Mouse (Mus musculus): ENCODE data around the gene Cdk17. TPM values are rescaled to one million over a fixed set of nuclear protein-coding genes. Genes with fewer than 3 reads are reported as not detected.
"Not testable (repeated sequence)": the region's sequence is repeated elsewhere in the genome, so short reads cannot be mapped to it uniquely, and the experiment has no call there.

Cdk17 gene
- total RNA-seq, 2 experiments from 2014 or later, result 4.0 to 8.0 TPM

DNA sequence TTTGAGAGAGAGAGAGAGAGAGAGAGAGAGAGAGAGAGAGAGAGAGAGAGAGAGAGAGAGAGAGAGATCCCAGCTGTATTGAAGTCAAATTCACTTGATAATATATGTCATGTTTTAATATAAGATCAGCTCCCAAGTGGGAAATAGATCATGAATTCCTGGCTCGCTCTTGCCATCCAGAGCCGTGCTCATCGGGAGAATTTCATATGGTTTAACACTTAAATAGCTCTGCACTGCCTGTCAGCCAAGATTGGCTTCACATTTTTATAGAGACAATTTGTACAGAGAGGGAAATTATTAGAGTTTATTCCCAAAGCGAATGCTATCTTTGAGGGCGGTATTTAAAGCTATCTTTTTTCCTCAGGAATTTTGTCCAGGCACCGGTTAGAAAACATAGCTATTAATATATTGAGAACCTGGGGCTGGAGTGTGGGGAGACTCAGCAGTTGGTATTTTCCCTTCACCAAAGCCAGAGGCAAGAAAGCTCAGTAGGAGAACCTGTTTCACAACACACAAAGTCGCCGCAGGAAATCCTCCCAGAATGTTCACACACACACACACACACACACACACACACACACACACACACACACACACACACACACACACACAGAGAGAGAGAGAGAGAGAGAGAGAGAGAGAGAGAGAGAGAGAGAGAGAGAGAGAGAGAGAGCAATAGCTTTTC is 17.9 kb upstream of the Cdk17 start:
- DNase-seq (ENCODE audit: low spot score), result no peak

DNA sequence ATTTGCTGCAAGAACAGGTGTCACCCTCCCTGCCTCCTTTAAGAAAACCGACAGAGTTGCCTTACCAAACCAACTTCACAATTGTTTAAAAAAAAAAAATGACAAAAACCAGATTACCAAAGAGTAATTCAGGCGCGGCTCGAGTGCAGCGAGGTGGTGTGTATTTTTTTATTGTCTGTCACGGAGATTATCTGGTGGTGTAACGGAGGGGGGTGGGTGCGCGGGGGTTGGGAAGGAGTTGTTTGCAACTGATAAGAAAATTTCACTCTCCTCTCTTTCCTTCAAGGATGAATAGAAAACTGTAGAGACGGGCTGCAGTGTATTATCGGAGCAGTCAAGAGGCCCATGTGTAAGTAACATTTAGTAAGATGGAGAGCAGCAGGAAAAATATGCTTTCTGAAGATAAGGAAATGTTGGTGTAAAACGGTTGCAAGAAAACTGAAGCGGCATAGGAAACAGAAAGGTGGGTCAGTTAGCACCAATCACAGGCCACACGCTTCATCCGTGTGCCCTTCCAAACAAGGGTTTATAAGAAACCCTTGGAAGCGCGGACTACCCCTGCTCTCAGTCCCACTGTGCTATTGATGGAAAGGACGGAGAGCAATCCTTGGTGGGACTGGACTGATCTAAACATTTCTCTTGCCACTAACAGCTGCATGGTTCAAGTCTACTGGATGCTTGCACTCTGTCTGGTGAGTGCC is 17.2 kb upstream of the Cdk17 start:
- no peak for DNase-seq (ENCODE audit: low spot score)

- DNase-seq (ENCODE audit: low spot score), result no peak
Measured at GRCm38 (mm10) chr10:93143986-93144314, 16.7 kb upstream of the Cdk17 start.

DNA sequence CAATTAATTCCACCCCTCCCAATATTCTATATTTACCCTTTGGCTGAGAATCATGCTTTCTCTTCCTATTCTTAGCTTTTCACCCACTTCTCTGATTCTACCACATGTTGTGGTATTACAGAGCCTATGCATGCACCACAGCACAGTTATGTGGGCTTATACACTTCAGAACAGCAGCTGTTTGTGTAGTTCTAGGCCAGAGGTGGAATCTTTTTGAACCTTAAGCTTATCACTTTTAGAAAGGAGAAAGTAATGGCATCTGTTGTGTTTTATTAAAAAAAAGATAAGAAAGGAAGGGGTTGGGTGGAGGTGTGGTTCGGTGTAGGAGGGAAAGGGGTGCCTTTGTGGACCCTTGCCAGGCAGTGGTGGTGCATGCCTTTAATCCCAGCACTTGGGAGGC is 16.1 kb upstream of the Cdk17 start:
- no peak for DNase-seq (ENCODE audit: low spot score)

- no peak for DNase-seq (ENCODE audit: low spot score)
Measured at GRCm38 (mm10) chr10:93145088-93145487, 15.6 kb upstream of the Cdk17 start.

- no peak for DNase-seq (ENCODE audit: low spot score)
Measured at GRCm38 (mm10) chr10:93146601-93147000, 14.1 kb upstream of the Cdk17 start.

DNA sequence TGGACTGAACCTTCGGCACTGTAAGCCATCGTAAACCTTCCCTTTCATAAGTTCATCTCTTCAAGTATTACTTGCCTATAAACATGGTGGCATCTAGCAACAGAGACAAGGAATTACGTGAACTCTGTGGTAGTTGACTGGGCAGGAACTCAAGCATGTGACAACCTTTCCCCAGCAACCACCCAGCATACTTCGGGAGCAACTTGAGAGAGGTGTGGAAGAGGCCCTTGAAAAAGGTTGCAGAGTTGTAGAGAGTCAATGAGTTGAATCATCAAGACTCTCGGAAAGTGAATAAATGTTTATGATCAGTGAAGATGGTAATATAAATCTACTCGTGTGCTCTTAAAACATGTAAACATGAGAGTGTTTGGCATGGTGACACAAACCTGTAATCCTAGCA is 13.0 kb upstream of the Cdk17 start:
- DNase-seq (ENCODE audit: low spot score), result no peak

DNA sequence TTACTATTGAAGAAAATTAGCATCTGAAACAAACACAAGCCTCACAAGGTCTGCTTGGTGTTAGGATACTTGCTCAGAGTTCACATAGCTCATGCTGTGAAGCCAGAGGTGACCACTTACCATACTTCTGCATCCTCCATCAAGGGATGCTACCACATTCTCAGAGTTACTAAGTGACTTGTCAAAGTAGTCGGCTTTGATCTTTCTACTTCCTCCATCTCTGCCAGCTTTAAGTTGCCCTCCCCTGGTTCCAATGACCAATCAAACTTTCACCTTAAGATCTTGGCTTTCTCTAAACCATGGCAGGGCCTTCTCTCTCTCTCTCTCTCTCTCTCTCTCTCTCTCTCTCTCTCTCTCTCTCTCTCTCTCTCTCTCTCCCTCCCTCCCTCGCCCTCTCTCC is 11.1 kb upstream of the Cdk17 start:
- DNase-seq (ENCODE audit: low spot score), result no peak

GRCm38 (mm10) chr10:93151775-93152174 is 8.9 kb upstream of the Cdk17 start:
- no peak for DNase-seq (ENCODE audit: low spot score)

DNA sequence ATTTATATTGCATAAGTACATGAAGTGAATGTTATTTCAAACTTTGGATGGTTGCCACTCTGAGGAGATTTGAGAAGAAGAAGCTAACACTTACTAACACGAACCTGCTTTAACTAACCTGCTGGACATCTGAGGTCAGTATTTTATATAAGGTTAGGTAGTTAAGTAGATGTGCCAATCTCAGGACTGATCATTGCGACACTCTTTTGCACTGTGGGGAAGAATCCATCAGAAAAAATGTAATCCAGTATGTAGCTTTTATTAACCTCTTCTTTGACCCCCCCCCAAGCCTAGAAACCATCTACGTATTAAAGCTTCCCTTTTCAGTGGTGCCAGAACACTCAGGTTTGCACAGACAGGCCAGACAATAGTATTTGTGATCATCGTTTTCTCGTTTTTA is 8.0 kb upstream of the Cdk17 start:
- DNase-seq (ENCODE audit: low spot score), result no peak

DNA sequence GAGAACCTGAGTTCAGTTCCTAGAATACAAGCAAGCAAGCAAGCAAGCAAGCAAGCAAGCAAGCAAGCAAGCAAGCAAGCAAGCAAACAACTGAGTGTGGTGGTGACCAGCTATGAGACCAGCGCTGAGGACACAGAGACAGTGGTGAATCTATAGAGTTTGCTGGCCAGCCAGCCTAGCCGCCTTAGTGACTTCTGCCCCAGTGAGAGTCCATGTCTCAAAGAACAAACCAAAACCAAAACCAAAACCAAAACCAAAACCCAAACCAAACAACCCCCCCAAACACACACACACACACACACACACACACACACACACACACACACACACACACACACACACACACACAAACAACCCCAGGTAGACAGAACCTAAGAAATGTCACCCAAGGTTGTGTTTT is 7.3 kb upstream of the Cdk17 start:
- not testable (repeated sequence) for DNase-seq (ENCODE audit: low spot score)

- DNase-seq (ENCODE audit: low spot score), result no peak
Measured at GRCm38 (mm10) chr10:93159651-93160496, 801 bp upstream of the Cdk17 start.

- DNase-seq (ENCODE audit: low spot score), result peak; percentile 79
Measured at GRCm38 (mm10) chr10:93160497-93160806, 223 bp upstream of the Cdk17 start.

GRCm38 (mm10) chr10:93161511-93162275 is 1.0 kb downstream of the Cdk17 start:
- peak; percentile 31 for DNase-seq (ENCODE audit: low spot score)

DNA sequence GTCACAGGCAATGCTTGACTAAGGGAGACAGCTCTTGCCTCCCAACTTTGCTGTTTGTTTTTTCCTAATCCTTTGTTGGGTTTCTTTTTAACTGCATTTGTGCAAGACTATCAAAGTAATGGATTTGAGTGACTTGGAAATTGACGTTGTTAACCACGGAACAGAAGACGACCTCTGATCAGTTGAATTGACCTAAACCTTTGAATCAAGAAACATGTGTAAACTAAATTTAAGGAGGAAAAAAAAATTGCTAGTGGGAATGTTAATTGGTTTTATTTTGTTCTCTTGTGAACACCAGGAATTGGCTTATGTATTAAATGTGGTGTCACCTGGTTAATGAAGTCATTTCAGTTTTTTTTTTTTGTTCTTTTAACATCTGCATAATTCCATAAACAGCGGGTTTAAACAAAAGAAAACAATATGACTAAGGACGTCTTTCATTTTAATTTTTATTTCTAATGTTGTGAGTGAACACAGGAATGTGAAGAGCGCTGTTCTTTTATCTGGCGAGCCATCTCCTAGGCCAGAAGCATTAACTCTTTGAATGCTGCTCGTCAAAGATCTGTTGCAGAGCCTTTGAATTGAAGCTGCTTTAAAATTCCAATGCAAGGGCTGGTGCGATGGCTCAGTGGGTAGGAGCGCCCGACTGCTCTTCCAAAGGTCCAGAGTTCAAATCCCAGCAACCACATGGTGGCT is 1.7 kb downstream of the Cdk17 start:
- DNase-seq (ENCODE audit: low spot score), result no peak

- DNase-seq (ENCODE audit: low spot score), result no peak
Measured at GRCm38 (mm10) chr10:93162972-93163660, 2.4 kb downstream of the Cdk17 start.

DNA sequence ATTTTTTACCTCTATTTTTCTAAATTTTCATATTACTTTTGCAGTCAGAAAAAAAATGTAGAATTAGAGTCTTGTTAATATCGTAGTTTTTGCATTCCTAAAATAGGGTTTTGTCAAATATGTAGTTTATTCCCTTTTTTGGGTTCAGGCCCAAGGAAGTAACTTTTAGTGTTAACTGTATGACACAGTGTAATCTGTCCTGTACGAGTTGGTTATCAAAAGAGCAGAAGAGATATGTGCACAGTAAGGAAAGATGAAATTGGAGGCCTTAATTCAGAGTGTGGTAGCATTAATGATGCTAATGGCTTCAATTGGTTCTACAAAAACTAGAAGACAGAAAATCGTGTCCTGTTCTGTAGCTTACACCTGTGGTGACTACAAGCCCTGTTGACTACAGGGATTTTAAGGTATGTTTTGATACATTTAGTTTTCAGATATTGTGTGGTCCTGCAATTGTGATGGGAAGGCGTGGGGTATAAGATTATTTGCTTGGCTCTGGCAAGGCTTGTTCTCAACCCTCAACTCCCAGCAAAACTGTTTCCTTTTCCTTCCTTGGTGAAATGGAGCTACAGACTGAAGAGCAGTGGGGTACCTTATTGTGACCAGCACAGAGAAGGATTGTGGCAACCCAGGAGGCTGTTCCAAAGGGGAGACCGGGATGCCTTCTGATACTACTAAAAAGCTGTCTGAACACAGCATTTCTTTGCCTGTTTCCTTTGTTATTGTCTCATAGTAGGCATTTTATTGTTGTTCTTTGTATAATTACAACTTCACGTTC is 3.2 kb downstream of the Cdk17 start:
- no peak for DNase-seq (ENCODE audit: low spot score)

GRCm38 (mm10) chr10:93165416-93166381 is 5.0 kb downstream of the Cdk17 start:
- no peak for DNase-seq (ENCODE audit: low spot score)

- DNase-seq (ENCODE audit: low spot score), result no peak
Measured at GRCm38 (mm10) chr10:93166382-93166769, 5.7 kb downstream of the Cdk17 start.
